ENCODE assay signal across 10 mouse cellular contexts in the genomic region with DNA sequence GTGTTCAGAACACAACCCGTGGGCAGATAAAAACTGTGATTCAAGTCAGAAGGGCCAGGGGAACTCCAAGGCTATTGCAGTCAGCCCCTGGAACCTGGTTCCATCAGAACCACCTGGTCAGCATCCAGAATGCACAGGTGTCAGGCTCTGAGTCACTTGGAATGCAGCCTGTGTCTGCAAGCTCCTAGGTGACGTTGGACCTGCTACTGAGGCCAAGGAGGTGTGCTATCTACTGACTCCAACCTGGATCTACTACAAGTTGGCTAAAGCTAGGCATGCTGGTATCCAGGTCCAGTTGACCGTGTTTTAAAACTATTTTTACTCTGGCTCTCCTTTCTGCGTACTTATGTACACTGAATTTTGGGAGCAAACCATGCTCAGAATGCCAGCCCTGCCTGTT. TPM values are rescaled to one million over a fixed set of nuclear protein-coding genes. Genes with fewer than 3 reads are reported as not detected.
A peak's percentile ranks its signal among the peaks of the same experiment; 100 is the strongest.
DNase-seq lines count a peak whose midpoint lies in the region; ATAC-seq and TF ChIP-seq lines count a peak whose summit lies in the region.
"Had no signal": no experiment of that assay in that cellular context is flagged by ENCODE, and none has a peak within 500 bp of the region (broad histone marks: within the 10 kb centered on the region; RNA-seq: fewer than 3 reads in every experiment).

No protein-coding gene starts in this region.

- peaks cover 33% of the 10 kb centered on the region for H3K4me1 ChIP-seq in heart, postnatal 0 days (ENCODE audit: control insufficient read depth, insufficient read depth)
- H3K4me1 ChIP-seq in midbrain, embryonic 14.5 days (ENCODE audit: control insufficient read depth, insufficient read depth, low read length) = peaks cover 43% of the 10 kb centered on the region
- H3K4me1 ChIP-seq in midbrain, embryonic 11.5 days (ENCODE audit: control insufficient read depth, insufficient read depth, low read length) = peaks cover 52% of the 10 kb centered on the region

- no peaks in the 10 kb centered on the region for H3K9me3 ChIP-seq in heart, postnatal 0 days (replicated peaks; ENCODE audit: control insufficient read depth, low read length)
- no peaks in the 10 kb centered on the region for H3K9me3 ChIP-seq in midbrain, embryonic 14.5 days (ENCODE audit: control insufficient read depth, low read length)
- no peaks in the 10 kb centered on the region for H3K9me3 ChIP-seq in midbrain, embryonic 11.5 days (ENCODE audit: control insufficient read depth, low read length)
- H3K9me3 ChIP-seq: forebrain, embryonic 15.5 days had no signal

- no peak for DNase-seq in heart, postnatal 0 days (ENCODE audit: low spot score)
- no peak for DNase-seq in heart, adult 18-20 months
- no peak for DNase-seq in midbrain, embryonic 14.5 days
- DNase-seq in midbrain, embryonic 11.5 days (ENCODE audit: low spot score, missing footprints) = no peak
- DNase-seq in right cerebral cortex, postnatal 10 days (ENCODE audit: low spot score in 2 of 2) = no peak
- no peak for DNase-seq in embryo, embryonic 9.5 days (ENCODE audit: extremely low spot score)
- DNase-seq: retina, postnatal 1 day; thymus, adult 18-20 months had no signal

- H3K4me2 ChIP-seq in heart, postnatal 0 days (ENCODE audit: low read depth, low read length) = no peak overlapping the region
- H3K4me2 ChIP-seq in midbrain, embryonic 14.5 days (ENCODE audit: low read length) = no peak overlapping the region
- no peak overlapping the region for H3K4me2 ChIP-seq in midbrain, embryonic 11.5 days
- H3K4me2 ChIP-seq: forebrain, embryonic 15.5 days had no signal

- H3K27me3 ChIP-seq in heart, postnatal 0 days (ENCODE audit: control insufficient read depth, insufficient read depth, low read length) = no peaks in the 10 kb centered on the region
- H3K27me3 ChIP-seq in midbrain, embryonic 14.5 days (ENCODE audit: control insufficient read depth, insufficient read depth, low read length) = no peaks in the 10 kb centered on the region
- no peaks in the 10 kb centered on the region for H3K27me3 ChIP-seq in midbrain, embryonic 11.5 days (ENCODE audit: control insufficient read depth, insufficient read depth, low read length)

- H3K36me3 ChIP-seq in heart, postnatal 0 days (replicated peaks; ENCODE audit: control insufficient read depth, insufficient read depth, low read length) = peaks cover 10% of the 10 kb centered on the region; the same call in 1 of the 2 replicates
- no peaks in the 10 kb centered on the region for H3K36me3 ChIP-seq in midbrain, embryonic 14.5 days (ENCODE audit: control insufficient read depth, insufficient read depth, low read length)
- H3K36me3 ChIP-seq in midbrain, embryonic 11.5 days (ENCODE audit: control insufficient read depth, insufficient read depth, low read length) = peaks cover 3% of the 10 kb centered on the region; the same call in 1 of the 2 replicates
- H3K36me3 ChIP-seq: forebrain, embryonic 15.5 days had no signal

- H3K9ac ChIP-seq in heart, postnatal 0 days (replicated peaks; ENCODE audit: low read depth, low read length) = no peak overlapping the region
- H3K9ac ChIP-seq in midbrain, embryonic 14.5 days (replicated peaks; ENCODE audit: low read length) = no peak overlapping the region
- no peak overlapping the region for H3K9ac ChIP-seq in midbrain, embryonic 11.5 days (ENCODE audit: low read length)
- H3K9ac ChIP-seq: forebrain, embryonic 15.5 days had no signal

- no peak for TF ChIP-seq EP300 in heart, postnatal 0 days (IDR thresholded peaks at IDR 0.05; ENCODE audit: low read depth)

- WGBS in heart, postnatal 0 days = 37% methylated on average over 4 of the region's 4 CpGs
- 91% methylated on average over 4 of the region's 4 CpGs for WGBS in midbrain, embryonic 14.5 days
- 89% methylated on average over 4 of the region's 4 CpGs for WGBS in midbrain, embryonic 11.5 days

- peak overlapping the region; percentile 41 for H3K27ac ChIP-seq in heart, postnatal 0 days (ENCODE audit: low read depth)
- 0 out of 2 replicates have a peak overlapping the region, but pooled peaks have one; percentile 9 for H3K27ac ChIP-seq in midbrain, embryonic 14.5 days (replicated peaks; ENCODE audit: low read depth, low read length)
- no peak overlapping the region for H3K27ac ChIP-seq in midbrain, embryonic 11.5 days (ENCODE audit: low read depth, low read length)
- H3K27ac ChIP-seq: forebrain, embryonic 15.5 days had no signal

- no peak for ATAC-seq in heart, postnatal 0 days (ENCODE audit: insufficient read depth, low read depth)
- ATAC-seq in midbrain, embryonic 14.5 days (ENCODE audit: low FRiP score, low TSS enrichment) = no peak
- ATAC-seq in midbrain, embryonic 11.5 days (ENCODE audit: low FRiP score) = no peak
- peak; percentile 41 for ATAC-seq in inflammation-experienced regulatory T-cells, adult 6 months
- ATAC-seq: forebrain, embryonic 15.5 days had no signal

- no peak overlapping the region for H3K4me3 ChIP-seq in heart, postnatal 0 days (ENCODE audit: low read depth, low read length)
- no peak overlapping the region for H3K4me3 ChIP-seq in midbrain, embryonic 14.5 days (replicated peaks; ENCODE audit: low read depth, low read length)
- H3K4me3 ChIP-seq in midbrain, embryonic 11.5 days (ENCODE audit: low read depth, low read length) = no peak overlapping the region
- H3K4me3 ChIP-seq: forebrain, embryonic 15.5 days had no signal

- TF ChIP-seq CTCF in heart, postnatal 0 days (IDR thresholded peaks at IDR 0.05; ENCODE audit: low read depth) = no peak

RNA-seq across cellular contexts. Expression of a gene that starts 24.8 kb away (rescaled TPM):
- 10.4 and 10.6 TPM in 2 replicates for total RNA-seq in heart, postnatal 0 days (2014; rRNA removed; ENCODE audit: low replicate concordance)
- polyA plus RNA-seq in heart, postnatal 0 days (2015; fragmentation: Nextera tagmentation; extraction: Ambion mirVana) = 2.3 and 2.9 TPM in 2 replicates
- 10 to 100 TPM in 1 of 2 experiments, 1 to 10 TPM in 1; 9.8 to 10.1 TPM for total RNA-seq in heart, adult 18-20 months (2021)
- polyA plus RNA-seq in midbrain, embryonic 14.5 days (2014; fragmentation: Nextera tagmentation; extraction: Ambion mirVana) = 17.4 and 17.8 TPM in 2 replicates
- polyA plus RNA-seq in midbrain, embryonic 11.5 days (2014; fragmentation: Nextera tagmentation; extraction: Ambion mirVana) = 22.6 and 22.9 TPM in 2 replicates
- 10 to 100 TPM in 2 of 3 experiments, 1 to 10 TPM in 1; 9.5 to 13.2 (median 12.1) TPM for polyA plus RNA-seq in inflammation-experienced regulatory T-cells, adult 6 months (2017; shearing (Covaris generic))

RNA-seq across cellular contexts. Expression of a gene that starts 51.5 kb away (rescaled TPM):
- 20.8 and 39.5 TPM in 2 replicates for total RNA-seq in heart, postnatal 0 days (2014; rRNA removed; ENCODE audit: low replicate concordance)
- 7.6 and 8.5 TPM in 2 replicates for polyA plus RNA-seq in heart, postnatal 0 days (2015; fragmentation: Nextera tagmentation; extraction: Ambion mirVana)
- total RNA-seq in heart, adult 18-20 months (2021) = 1 to 10 TPM; 3.8 to 5.0 TPM
- polyA plus RNA-seq in midbrain, embryonic 14.5 days (2014; fragmentation: Nextera tagmentation; extraction: Ambion mirVana) = 12.6 and 18.1 TPM in 2 replicates
- 23.7 and 23.9 TPM in 2 replicates for polyA plus RNA-seq in midbrain, embryonic 11.5 days (2014; fragmentation: Nextera tagmentation; extraction: Ambion mirVana)
- polyA plus RNA-seq in inflammation-experienced regulatory T-cells, adult 6 months (2017; shearing (Covaris generic)) = 10 to 100 TPM in 2 of 3 experiments, 1 to 10 TPM in 1; 8.5 to 18.0 (median 14.4) TPM
